Mouse (Mus musculus) ES-Bruce4 (cell line): Measurements from ENCODE around the gene Arhgef40. TPM values are rescaled to one million over a fixed set of nuclear protein-coding genes. Genes with fewer than 3 reads are reported as not detected.

Experiments used
- H3K27ac ChIP-seq: 2 replicates; pipeline ENCODE4 v1.5.1; 2012; ENCODE audit warnings: low read length, inconsistent platforms; ENCODE audit not compliant: insufficient read depth
- H3K27me3 ChIP-seq: 2 replicates; pipeline ENCODE4 v1.6.1; 2012; ENCODE audit warnings: mild to moderate bottlenecking, low read length, inconsistent platforms; ENCODE audit not compliant: control insufficient read depth, poor library complexity, insufficient read depth, severe bottlenecking
- H3K36me3 ChIP-seq: 2 replicates; pipeline ENCODE4 v1.6.1; 2012; ENCODE audit warnings: inconsistent platforms, mild to moderate bottlenecking, low read length, moderate library complexity; ENCODE audit not compliant: control insufficient read depth, poor library complexity, insufficient read depth, severe bottlenecking
- H3K4me1 ChIP-seq: one replicate; pipeline ENCODE4 v1.8.1; 2011; ENCODE audit warnings: low read length; ENCODE audit not compliant: control insufficient read depth, insufficient read depth
- H3K4me3 ChIP-seq: 2 replicates; pipeline ENCODE4 v1.5.1; 2011; ENCODE audit warnings: low read depth, mild to moderate bottlenecking, low read length
- H3K9ac ChIP-seq: 2 replicates; pipeline ENCODE4 v1.6.1; 2012; ENCODE audit warnings: low read depth, mild to moderate bottlenecking, inconsistent platforms; ENCODE audit not compliant: poor library complexity, severe bottlenecking
- H3K9me3 ChIP-seq: replicated peaks from 2 replicates; pipeline ENCODE4 v1.6.1; 2012; ENCODE audit warnings: mild to moderate bottlenecking, low read length, inconsistent platforms; ENCODE audit not compliant: control insufficient read depth, poor library complexity, insufficient read depth, severe bottlenecking
- CTCF ChIP-seq: IDR thresholded peaks from one replicate; pipeline ENCODE4 v1.8.1; 2011; ENCODE audit warnings: low read depth, low read length
- EP300 ChIP-seq: IDR thresholded peaks from 2 replicates; pipeline ENCODE4 v1.6.1; 2011; ENCODE audit warnings: low read depth, low read length; ENCODE audit not compliant: insufficient read depth
- POLR2A ChIP-seq: IDR thresholded peaks from one replicate; pipeline ENCODE4 v1.8.1; 2011; ENCODE audit warnings: low read length; ENCODE audit not compliant: insufficient read depth
- polyA plus RNA-seq: library from polyadenylated mRNA; stranded (reverse); fragments of >200 nt; gene quantifications from 2 replicates; pipeline ENCODE4 v1.2.4, GENCODE M21; 2011; ENCODE audit warnings: low read depth; ENCODE audit not compliant: missing spikeins, insufficient read depth, insufficient read length

Gene Arhgef40
- polyA plus RNA-seq, 1 experiment, result 20.5 TPM

GRCm38 (mm10) chr14:51995219-51995871 is 10.8 kb downstream of the Arhgef40 start:
- no peak overlapping the region for H3K4me3 ChIP-seq
- H3K9me3 ChIP-seq, result no peaks in the 10 kb centered on the region
- H3K9ac ChIP-seq, result no peak overlapping the region
- H3K27ac ChIP-seq, result no peak overlapping the region
- no peaks in the 10 kb centered on the region for H3K4me1 ChIP-seq
- no peaks in the 10 kb centered on the region for H3K27me3 ChIP-seq
- TF ChIP-seq POLR2A (no peak), CTCF (no peak), EP300 (no peak)
- H3K36me3 ChIP-seq, result no peaks in the 10 kb centered on the region

DNA sequence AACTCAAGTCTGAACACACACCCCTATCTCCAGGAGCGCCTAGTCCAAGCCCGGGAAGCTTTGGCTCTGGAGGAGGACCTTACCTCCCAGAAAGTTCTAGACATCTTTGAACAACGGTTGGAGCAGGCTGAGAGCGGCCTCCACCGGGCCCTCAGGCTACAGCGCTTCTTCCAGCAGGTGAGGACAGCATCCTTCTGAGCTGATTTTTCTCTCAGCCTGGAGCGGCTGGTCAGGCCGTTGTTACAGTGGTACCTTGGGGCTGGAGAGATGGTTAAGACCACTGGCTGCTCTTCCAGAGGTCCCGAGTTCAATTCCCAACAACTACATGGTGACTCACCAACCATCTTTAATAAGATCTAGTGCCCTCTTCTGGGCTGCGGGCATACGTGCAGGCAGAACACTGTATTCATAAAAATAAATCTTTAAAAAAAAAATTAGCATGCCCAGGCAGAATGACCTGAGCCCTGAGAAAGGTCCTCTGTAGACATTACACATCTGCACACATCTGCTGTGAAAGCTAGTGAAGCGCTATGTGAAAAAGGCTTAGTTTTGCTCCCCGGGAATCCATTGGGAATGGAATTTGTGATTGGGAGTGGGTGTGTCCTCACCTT is 11.8 kb downstream of the Arhgef40 start:
- H3K4me3 ChIP-seq, result peak overlapping the region; percentile 29; the same call in 1 of the 2 replicates
- H3K9me3 ChIP-seq, result no peaks in the 10 kb centered on the region
- H3K27ac ChIP-seq, result no peak overlapping the region
- no peaks in the 10 kb centered on the region for H3K4me1 ChIP-seq
- TF ChIP-seq EP300, result no peak
- H3K9ac ChIP-seq, result no peak overlapping the region
- no peaks in the 10 kb centered on the region for H3K27me3 ChIP-seq
- no peaks in the 10 kb centered on the region for H3K36me3 ChIP-seq

DNA sequence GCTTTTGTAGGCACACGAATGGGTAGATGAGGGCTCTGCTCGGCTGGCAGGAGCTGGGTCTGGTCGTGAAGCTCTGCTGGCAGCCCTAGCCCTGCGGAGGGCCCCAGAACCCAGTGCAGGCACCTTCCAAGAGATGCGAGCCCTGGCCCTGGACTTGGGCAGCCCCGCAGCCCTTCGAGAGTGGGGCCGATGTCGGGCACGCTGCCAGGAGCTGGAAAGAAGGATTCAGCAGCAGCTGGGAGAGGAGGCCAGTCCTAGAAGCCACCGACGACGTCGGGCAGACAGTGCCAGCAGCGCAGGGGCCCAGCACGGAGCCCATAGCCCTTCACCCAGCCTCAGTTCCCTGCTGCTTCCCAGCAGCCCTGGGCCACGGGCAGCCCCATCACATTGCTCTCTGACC is 12.3 kb downstream of the Arhgef40 start:
- Histone ChIP-seq H3K9ac (peak overlapping the region; percentile 53; the same call in 1 of the 2 replicates), H3K36me3 (no peaks in the 10 kb centered on the region), H3K4me1 (no peaks in the 10 kb centered on the region), H3K4me3 (peak overlapping the region; percentile 29), H3K27ac (no peak overlapping the region), H3K27me3 (no peaks in the 10 kb centered on the region), H3K9me3 (no peaks in the 10 kb centered on the region)
- TF ChIP-seq POLR2A, result no peak
- no peak for TF ChIP-seq EP300
- no peak for TF ChIP-seq CTCF

DNA sequence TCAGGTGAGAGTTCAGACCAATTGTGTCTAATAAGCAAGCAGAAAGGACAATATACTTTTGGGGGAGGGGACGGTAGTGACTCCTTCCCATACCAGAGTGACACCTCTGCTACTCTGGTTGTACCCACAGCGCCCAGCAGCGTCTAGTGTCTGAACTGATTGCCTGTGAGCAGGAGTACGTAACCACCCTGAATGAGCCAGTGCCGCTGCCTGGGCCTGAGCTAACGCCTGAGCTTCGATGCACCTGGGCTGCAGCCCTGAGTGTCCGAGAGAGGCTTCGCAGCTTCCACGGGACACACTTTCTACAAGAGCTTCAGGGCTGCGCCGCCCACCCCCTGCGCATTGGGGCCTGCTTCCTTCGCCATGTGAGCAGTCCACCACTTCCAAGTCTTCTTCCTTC is 13.0 kb downstream of the Arhgef40 start:
- Histone ChIP-seq H3K9ac (no peak overlapping the region), H3K9me3 (no peaks in the 10 kb centered on the region), H3K4me1 (no peaks in the 10 kb centered on the region), H3K36me3 (no peaks in the 10 kb centered on the region), H3K27me3 (no peaks in the 10 kb centered on the region), H3K4me3 (peak overlapping the region; percentile 35), H3K27ac (no peak overlapping the region)
- no peak for TF ChIP-seq POLR2A
- TF ChIP-seq CTCF, result no peak
- TF ChIP-seq EP300, result no peak

GRCm38 (mm10) chr14:52003981-52004495 is 19.5 kb downstream of the Arhgef40 start:
- TF ChIP-seq CTCF, result no peak
- TF ChIP-seq EP300, result no peak
- no peak for TF ChIP-seq POLR2A
- no peak overlapping the region for H3K4me3 ChIP-seq
- peaks cover 2% of the 10 kb centered on the region; the same call in 1 of the 2 replicates for H3K36me3 ChIP-seq
- H3K4me1 ChIP-seq, result peaks cover 3% of the 10 kb centered on the region
- no peaks in the 10 kb centered on the region for H3K9me3 ChIP-seq
- no peaks in the 10 kb centered on the region for H3K27me3 ChIP-seq
- H3K27ac ChIP-seq, result no peak overlapping the region
- no peak overlapping the region for H3K9ac ChIP-seq

GRCm38 (mm10) chr14:52005141-52005540 is 20.6 kb downstream of the Arhgef40 start:
- H3K27ac ChIP-seq, result no peak overlapping the region

More at GRCm38 (mm10) chr14:52005141-52005540, 20.6 kb downstream of the Arhgef40 start:
- peaks cover 2% of the 10 kb centered on the region; the same call in 1 of the 2 replicates for H3K36me3 ChIP-seq
- H3K9me3 ChIP-seq, result no peaks in the 10 kb centered on the region
- H3K9ac ChIP-seq, result no peak overlapping the region
- no peak for TF ChIP-seq POLR2A
- no peak for TF ChIP-seq EP300
- TF ChIP-seq CTCF, result no peak
- H3K27me3 ChIP-seq, result no peaks in the 10 kb centered on the region
- peaks cover 5% of the 10 kb centered on the region for H3K4me1 ChIP-seq
- H3K4me3 ChIP-seq, result no peak overlapping the region
